Mouse (Mus musculus): ENCODE measurements around the gene Paxx.

Gene Paxx

DNA sequence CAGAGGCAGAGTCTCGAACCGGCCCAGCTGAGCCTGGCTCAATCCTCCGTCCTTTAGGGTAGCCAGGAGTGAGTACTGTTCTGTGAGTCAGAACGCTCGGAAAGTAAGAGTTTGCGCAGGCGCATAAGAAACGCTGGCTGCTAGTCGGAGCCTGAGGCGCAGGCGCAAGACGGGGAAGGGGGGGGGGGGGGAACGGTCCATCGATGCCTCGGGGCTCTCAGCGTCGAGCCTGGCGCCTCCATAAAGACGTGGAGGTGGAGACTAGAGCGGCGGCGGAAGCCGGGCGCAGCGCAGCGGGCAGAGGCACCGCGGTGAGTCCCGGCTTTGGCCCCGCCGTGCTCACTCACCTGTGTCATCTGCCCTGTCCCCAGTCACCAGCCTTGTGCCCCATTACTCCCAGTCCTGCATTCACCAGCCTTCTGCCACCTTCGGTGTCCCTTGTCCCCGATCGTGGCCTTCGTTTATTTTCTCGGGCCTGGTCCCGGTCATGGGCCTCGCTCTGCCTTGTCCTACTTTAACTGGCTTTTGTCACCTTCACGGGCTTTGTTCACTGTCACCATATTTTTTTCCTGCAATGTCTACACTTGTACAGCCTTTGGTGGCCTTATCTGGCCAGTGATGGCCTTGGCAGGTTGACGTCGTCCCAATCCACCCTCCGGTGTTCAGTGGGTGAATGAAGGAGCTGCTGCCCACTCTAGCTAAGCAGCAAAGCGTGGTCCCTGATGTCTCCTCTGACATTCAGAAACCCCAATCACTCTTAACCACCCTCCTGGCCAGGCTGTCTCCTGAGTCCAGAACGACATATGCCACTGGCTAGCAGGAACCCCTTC lies 39.9 kb upstream of the Paxx start, which contains the start of gene Fbxw5:
Gene Fbxw5 (plus strand): TSS at position 175 of the 830 bp plus-strand sequence.
- Histone ChIP-seq H3K4me1 (replicated peaks; ENCODE audit: low read depth, low read length) (peaks cover 68% of the 10 kb centered on the region), H3K4me3 (replicated peaks; ENCODE audit: low read length) (peak within 1 kb of the TSS; percentile 93), H3K36me3 (ENCODE audit: insufficient read depth, low read length) (peaks cover 31% of the 10 kb centered on the region), H3K9me3 (ENCODE audit: low read length) (no peaks in the 10 kb centered on the region), H3K27me3 (ENCODE audit: insufficient read depth, low read length) (no peaks in the 10 kb centered on the region)
- no peak for TF ChIP-seq POU5F1 (IDR thresholded peaks at IDR 0.05; ENCODE audit: borderline replicate concordance, low read length)
- TF ChIP-seq NANOG (IDR thresholded peaks at IDR 0.05; ENCODE audit: borderline replicate concordance, low read length): no peak
- TF ChIP-seq CTCF (conservative IDR thresholded peaks at IDR 0.05; ENCODE audit: low read length): no peak

DNA sequence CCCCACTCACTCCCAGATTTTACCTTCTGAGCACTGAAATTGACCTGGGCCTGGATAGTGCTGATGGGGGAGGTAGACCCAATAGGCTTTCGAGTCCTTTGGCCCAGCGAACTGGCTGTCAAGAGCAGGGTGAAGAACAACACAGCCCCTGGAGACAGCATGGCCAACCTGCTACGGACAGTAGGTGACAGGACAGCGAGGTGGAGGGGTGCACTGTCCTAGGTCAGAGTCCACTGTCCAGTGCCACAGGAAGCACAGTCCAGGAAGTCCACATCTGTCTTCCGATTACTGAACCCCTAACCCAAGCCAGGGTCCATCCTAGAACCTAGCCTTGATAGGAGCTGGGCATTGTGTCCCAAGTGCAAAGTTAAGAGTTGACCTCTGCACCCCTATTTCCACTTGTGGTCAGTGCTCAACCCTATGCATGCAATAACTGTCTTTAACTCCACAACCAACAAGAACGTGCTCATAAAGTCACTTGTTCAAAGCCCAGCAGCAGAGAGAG lies 39.2 kb upstream of the Paxx start:
- TF ChIP-seq CTCF (conservative IDR thresholded peaks at IDR 0.05; ENCODE audit: low read length) (no peak), POU5F1 (IDR thresholded peaks at IDR 0.05; ENCODE audit: borderline replicate concordance, low read length) (no peak), NANOG (IDR thresholded peaks at IDR 0.05; ENCODE audit: borderline replicate concordance, low read length) (no peak)
- H3K27me3 ChIP-seq (ENCODE audit: insufficient read depth, low read length): no peaks in the 10 kb centered on the region
- H3K4me3 ChIP-seq (replicated peaks; ENCODE audit: low read length): peak overlapping the region; percentile 93
- peaks cover 68% of the 10 kb centered on the region for H3K4me1 ChIP-seq (replicated peaks; ENCODE audit: low read depth, low read length)
- peaks cover 25% of the 10 kb centered on the region for H3K36me3 ChIP-seq (ENCODE audit: insufficient read depth, low read length)
- no peaks in the 10 kb centered on the region for H3K9me3 ChIP-seq (ENCODE audit: low read length)

DNA sequence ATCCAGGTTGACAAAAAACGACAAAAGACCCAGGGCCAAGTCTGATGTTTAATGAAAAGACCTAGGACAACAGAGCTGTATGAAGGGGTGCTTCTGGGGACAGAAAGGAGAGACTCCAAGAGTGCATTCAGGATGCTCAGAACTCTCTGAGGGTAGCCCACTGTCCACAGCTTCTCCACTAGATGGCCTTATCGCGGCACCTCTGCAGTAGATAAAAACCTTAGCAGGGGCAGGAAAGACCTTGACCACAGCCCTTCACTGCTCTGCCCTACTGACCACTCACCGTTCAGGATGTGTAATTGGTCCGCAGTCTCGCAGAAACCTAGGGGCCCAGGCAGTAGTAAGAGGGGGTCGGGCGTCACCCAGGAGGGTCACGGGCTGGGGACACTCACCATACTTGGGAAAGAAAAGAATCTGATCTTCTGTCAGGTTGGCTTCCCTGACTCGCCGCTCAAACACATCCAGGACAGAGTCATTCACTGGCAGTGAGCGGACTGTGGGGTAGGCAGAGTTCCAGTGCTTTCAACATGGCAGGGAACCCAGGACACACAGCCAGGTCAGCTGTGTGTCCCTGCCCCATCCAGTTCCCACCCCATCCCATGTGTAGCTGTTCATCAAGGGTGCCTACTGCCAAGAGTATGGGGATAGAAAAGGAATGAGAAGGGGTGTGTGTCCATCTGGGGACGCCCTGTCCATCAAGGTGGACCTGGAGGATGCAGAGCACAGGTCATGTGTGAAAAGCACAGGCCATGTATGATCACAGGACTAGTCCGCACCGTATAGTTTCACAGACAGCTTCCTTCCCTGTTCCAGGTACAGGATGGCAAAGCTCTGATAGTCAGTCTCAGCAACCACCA lies 38.0 kb upstream of the Paxx start:
- Histone ChIP-seq H3K9me3 (ENCODE audit: low read length) (no peaks in the 10 kb centered on the region), H3K4me1 (replicated peaks; ENCODE audit: low read depth, low read length) (peaks cover 62% of the 10 kb centered on the region), H3K4me3 (replicated peaks; ENCODE audit: low read length) (no peak overlapping the region)

DNA sequence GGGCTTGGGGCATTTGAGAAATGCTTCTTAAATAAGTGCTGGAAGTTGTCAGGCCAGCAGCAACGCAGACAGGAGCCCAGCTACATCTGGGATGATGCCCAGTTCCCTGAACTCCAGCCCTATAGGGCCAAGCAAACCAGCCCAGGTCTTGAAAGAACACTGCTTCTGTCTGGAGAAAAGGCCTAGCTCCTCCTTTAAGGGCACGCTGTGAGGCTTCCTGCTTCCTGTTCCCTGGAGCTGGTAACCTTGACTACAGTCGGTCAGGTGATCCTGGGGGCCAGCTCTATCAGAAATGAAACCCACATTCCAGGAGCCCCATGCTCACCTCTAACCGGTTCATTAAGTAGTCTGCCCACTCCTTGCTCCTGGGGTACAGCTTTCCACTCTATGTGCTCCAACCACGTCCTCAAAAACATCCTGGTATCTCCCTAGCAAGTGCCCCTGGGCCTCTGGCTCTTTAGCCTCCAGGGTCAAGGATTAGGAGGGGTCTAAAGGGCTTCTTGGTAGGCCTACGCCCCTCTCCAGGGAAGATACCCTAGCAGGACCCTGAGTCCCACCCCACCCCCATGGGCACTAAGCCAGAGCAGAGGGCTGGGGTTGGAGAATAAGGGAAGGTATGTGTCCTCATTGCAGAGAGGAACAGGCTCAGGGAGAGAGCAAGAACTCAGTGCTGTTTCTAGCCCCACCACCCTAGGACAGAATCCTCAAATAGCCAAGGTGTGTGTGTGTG lies 37.1 kb upstream of the Paxx start:
- TF ChIP-seq POU5F1 (IDR thresholded peaks at IDR 0.05; ENCODE audit: borderline replicate concordance, low read length): no peak
- no peak for TF ChIP-seq CTCF (conservative IDR thresholded peaks at IDR 0.05; ENCODE audit: low read length)
- TF ChIP-seq NANOG (IDR thresholded peaks at IDR 0.05; ENCODE audit: borderline replicate concordance, low read length): no peak
- no peak overlapping the region for H3K4me3 ChIP-seq (replicated peaks; ENCODE audit: low read length)
- H3K4me1 ChIP-seq (replicated peaks; ENCODE audit: low read depth, low read length): peaks cover 54% of the 10 kb centered on the region
- no peaks in the 10 kb centered on the region for H3K27me3 ChIP-seq (ENCODE audit: insufficient read depth, low read length)
- 0 out of 2 replicates have a peak, but pooled peaks cover 6% of the 10 kb centered on the region for H3K36me3 ChIP-seq (ENCODE audit: insufficient read depth, low read length)
- H3K9me3 ChIP-seq (ENCODE audit: low read length): no peaks in the 10 kb centered on the region

More for the DNA sequence above, 38.0 kb upstream of the Paxx start:
- TF ChIP-seq POU5F1 (IDR thresholded peaks at IDR 0.05; ENCODE audit: borderline replicate concordance, low read length) (no peak), NANOG (IDR thresholded peaks at IDR 0.05; ENCODE audit: borderline replicate concordance, low read length) (no peak), CTCF (conservative IDR thresholded peaks at IDR 0.05; ENCODE audit: low read length) (no peak)
- no peaks in the 10 kb centered on the region for H3K27me3 ChIP-seq (ENCODE audit: insufficient read depth, low read length)
- peaks cover 13% of the 10 kb centered on the region for H3K36me3 ChIP-seq (ENCODE audit: insufficient read depth, low read length)

DNA sequence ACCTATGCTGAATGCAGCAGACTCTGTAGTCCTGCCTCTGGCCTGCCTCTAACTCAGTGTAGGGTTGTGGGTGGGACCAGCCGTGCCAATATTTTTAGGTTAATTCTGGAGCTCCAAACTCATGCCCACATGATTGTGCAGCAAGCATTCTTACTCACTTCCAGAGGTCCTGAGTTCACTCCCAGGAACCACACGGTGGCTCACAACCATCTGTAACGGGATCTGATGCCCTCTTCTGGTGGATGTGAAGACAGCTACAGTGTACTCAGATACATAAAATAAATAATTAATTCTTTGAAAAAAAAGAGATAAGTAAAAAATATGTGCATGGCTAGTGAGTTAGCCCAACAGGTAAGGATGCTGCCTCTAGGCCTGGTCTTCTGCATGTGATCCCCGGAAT lies 35.6 kb upstream of the Paxx start:
- peaks cover 38% of the 10 kb centered on the region for H3K4me1 ChIP-seq (replicated peaks; ENCODE audit: low read depth, low read length)
- H3K36me3 ChIP-seq (ENCODE audit: insufficient read depth, low read length): no peaks in the 10 kb centered on the region
- H3K4me3 ChIP-seq (replicated peaks; ENCODE audit: low read length): no peak overlapping the region
- TF ChIP-seq CTCF (conservative IDR thresholded peaks at IDR 0.05; ENCODE audit: low read length) (peak; percentile 22), NANOG (IDR thresholded peaks at IDR 0.05; ENCODE audit: borderline replicate concordance, low read length) (no peak), POU5F1 (IDR thresholded peaks at IDR 0.05; ENCODE audit: borderline replicate concordance, low read length) (no peak)
- no peaks in the 10 kb centered on the region for H3K9me3 ChIP-seq (ENCODE audit: low read length)
- no peaks in the 10 kb centered on the region for H3K27me3 ChIP-seq (ENCODE audit: insufficient read depth, low read length)

DNA sequence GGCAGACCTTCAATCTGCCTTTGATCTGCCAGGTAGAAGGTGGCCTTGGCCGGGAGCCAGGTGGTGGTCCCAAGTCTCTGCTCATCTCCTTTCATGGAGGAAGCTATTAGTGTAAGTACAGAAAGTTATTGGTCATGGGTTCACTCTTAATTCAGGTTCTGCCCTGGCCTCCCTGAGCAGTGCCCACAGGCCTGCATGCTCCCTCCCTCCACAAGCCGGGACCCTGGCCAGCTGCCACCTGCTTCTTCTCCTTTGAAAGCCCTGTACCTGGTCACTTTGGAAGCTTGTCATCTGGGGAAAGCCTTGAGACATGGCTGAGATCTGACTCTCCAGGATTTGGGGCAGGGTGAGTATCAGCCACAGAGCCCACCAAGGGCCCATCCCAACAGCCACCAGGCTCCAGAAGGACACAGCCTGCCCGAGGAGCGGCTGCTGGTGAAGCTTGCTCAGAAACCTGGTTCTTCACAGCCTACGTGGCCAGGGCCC lies 32.6 kb upstream of the Paxx start, which contains the start of gene Lcn12:
Gene Lcn12 (minus strand): TSS at position 436 of the 486 bp plus-strand sequence.
- H3K9me3 ChIP-seq (ENCODE audit: low read length): no peaks in the 10 kb centered on the region
- peaks cover 15% of the 10 kb centered on the region for H3K4me1 ChIP-seq (replicated peaks; ENCODE audit: low read depth, low read length)
- H3K27me3 ChIP-seq (ENCODE audit: insufficient read depth, low read length): no peaks in the 10 kb centered on the region
- no peak for TF ChIP-seq CTCF (conservative IDR thresholded peaks at IDR 0.05; ENCODE audit: low read length)
- TF ChIP-seq NANOG (IDR thresholded peaks at IDR 0.05; ENCODE audit: borderline replicate concordance, low read length): no peak
- TF ChIP-seq POU5F1 (IDR thresholded peaks at IDR 0.05; ENCODE audit: borderline replicate concordance, low read length): no peak
- H3K4me3 ChIP-seq (replicated peaks; ENCODE audit: low read length): no peak within 1 kb of the TSS
- no peaks in the 10 kb centered on the region for H3K36me3 ChIP-seq (ENCODE audit: insufficient read depth, low read length)

DNA sequence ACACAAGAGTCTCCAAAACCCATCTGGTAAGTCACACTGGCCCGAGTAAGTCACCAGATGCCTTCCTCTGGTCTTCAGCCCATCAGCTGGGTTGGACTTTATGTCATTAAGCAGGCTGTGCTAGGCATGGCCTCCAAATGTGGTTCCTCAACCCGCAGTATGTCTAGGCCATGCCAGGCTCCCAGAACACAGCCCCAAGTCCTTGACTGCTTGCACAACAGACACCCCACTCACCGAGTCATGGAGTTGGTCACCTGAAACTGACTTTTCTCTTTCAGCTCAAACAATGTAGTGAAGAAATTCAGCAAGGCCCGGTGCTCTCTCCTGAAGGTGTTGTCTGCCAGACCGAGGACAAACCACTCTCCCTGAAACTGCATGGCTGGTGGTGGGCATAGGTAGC lies 32.1 kb upstream of the Paxx start:
- no peaks in the 10 kb centered on the region for H3K9me3 ChIP-seq (ENCODE audit: low read length)

More for the DNA sequence above, 32.1 kb upstream of the Paxx start:
- no peaks in the 10 kb centered on the region for H3K36me3 ChIP-seq (ENCODE audit: insufficient read depth, low read length)
- H3K4me1 ChIP-seq (replicated peaks; ENCODE audit: low read depth, low read length): peaks cover 10% of the 10 kb centered on the region
- H3K4me3 ChIP-seq (replicated peaks; ENCODE audit: low read length): no peak overlapping the region
- TF ChIP-seq NANOG (IDR thresholded peaks at IDR 0.05; ENCODE audit: borderline replicate concordance, low read length) (no peak), CTCF (conservative IDR thresholded peaks at IDR 0.05; ENCODE audit: low read length) (no peak), POU5F1 (IDR thresholded peaks at IDR 0.05; ENCODE audit: borderline replicate concordance, low read length) (no peak)
- no peaks in the 10 kb centered on the region for H3K27me3 ChIP-seq (ENCODE audit: insufficient read depth, low read length)
